Mouse (Mus musculus): ENCODE measurements around the gene Cyth1. TPM values are rescaled to one million over a fixed set of nuclear protein-coding genes. Genes with fewer than 3 reads are reported as not detected.

Gene Cyth1
- polyA plus RNA-seq, 1 experiment = 9.3 TPM

GRCm38 (mm10) chr11:118147877-118148637 lies 100.3 kb downstream of the Cyth1 start:
- TF ChIP-seq FLI1 (IDR thresholded peaks at IDR 0.05; ENCODE audit: low read length) = no peak
- no peak for TF ChIP-seq GATA1 (IDR thresholded peaks at IDR 0.05; ENCODE audit: borderline replicate concordance, low read length)
- peaks cover 24% of the 10 kb centered on the region for H3K27me3 ChIP-seq (replicated peaks)
- H3K9me3 ChIP-seq = peaks cover 19% of the 10 kb centered on the region
- peaks cover 43% of the 10 kb centered on the region for H3K4me1 ChIP-seq
- H3K4me3 ChIP-seq (replicated peaks) = no peak overlapping the region
- H3K36me3 ChIP-seq (replicated peaks; ENCODE audit: low read length) = no peaks in the 10 kb centered on the region

GRCm38 (mm10) chr11:118146446-118146845 lies 101.9 kb downstream of the Cyth1 start:
- H3K9me3 ChIP-seq = peaks cover 15% of the 10 kb centered on the region
- H3K27me3 ChIP-seq (replicated peaks) = peaks cover 35% of the 10 kb centered on the region
- TF ChIP-seq FLI1 (IDR thresholded peaks at IDR 0.05; ENCODE audit: low read length) = no peak
- TF ChIP-seq GATA1 (IDR thresholded peaks at IDR 0.05; ENCODE audit: borderline replicate concordance, low read length) = no peak
- peak overlapping the region; percentile 88 for H3K4me3 ChIP-seq (replicated peaks)
- H3K36me3 ChIP-seq (replicated peaks; ENCODE audit: low read length) = no peaks in the 10 kb centered on the region
- peaks cover 38% of the 10 kb centered on the region for H3K4me1 ChIP-seq

GRCm38 (mm10) chr11:118145771-118146351 lies 102.5 kb downstream of the Cyth1 start:
- Histone ChIP-seq H3K36me3 (replicated peaks; ENCODE audit: low read length) (no peaks in the 10 kb centered on the region), H3K9me3 (peaks cover 9% of the 10 kb centered on the region), H3K4me3 (replicated peaks) (peak overlapping the region; percentile 88), H3K27me3 (replicated peaks) (peaks cover 36% of the 10 kb centered on the region), H3K4me1 (peaks cover 38% of the 10 kb centered on the region)
- TF ChIP-seq FLI1 (IDR thresholded peaks at IDR 0.05; ENCODE audit: low read length) (no peak), GATA1 (IDR thresholded peaks at IDR 0.05; ENCODE audit: borderline replicate concordance, low read length) (no peak)

- Histone ChIP-seq H3K9me3 (peaks cover 1% of the 10 kb centered on the region), H3K27me3 (replicated peaks) (peaks cover 33% of the 10 kb centered on the region)
- TF ChIP-seq GATA1 (IDR thresholded peaks at IDR 0.05; ENCODE audit: borderline replicate concordance, low read length) (no peak), FLI1 (IDR thresholded peaks at IDR 0.05; ENCODE audit: low read length) (no peak)
Measured at GRCm38 (mm10) chr11:118145092-118145491, 103.3 kb downstream of the Cyth1 start.

GRCm38 (mm10) chr11:118143731-118144130 lies 104.7 kb downstream of the Cyth1 start:
- H3K4me1 ChIP-seq = peaks cover 35% of the 10 kb centered on the region
- no peak for TF ChIP-seq FLI1 (IDR thresholded peaks at IDR 0.05; ENCODE audit: low read length)
- no peak for TF ChIP-seq GATA1 (IDR thresholded peaks at IDR 0.05; ENCODE audit: borderline replicate concordance, low read length)

More at GRCm38 (mm10) chr11:118145092-118145491, 103.3 kb downstream of the Cyth1 start:
- peaks cover 36% of the 10 kb centered on the region for H3K4me1 ChIP-seq
- H3K36me3 ChIP-seq (replicated peaks; ENCODE audit: low read length) = no peaks in the 10 kb centered on the region
- no peak overlapping the region for H3K4me3 ChIP-seq (replicated peaks)

GRCm38 (mm10) chr11:118142547-118143165 lies 105.7 kb downstream of the Cyth1 start:
- H3K36me3 ChIP-seq (replicated peaks; ENCODE audit: low read length) = peaks cover 5% of the 10 kb centered on the region
- no peak overlapping the region for H3K4me3 ChIP-seq (replicated peaks)
- TF ChIP-seq FLI1 (IDR thresholded peaks at IDR 0.05; ENCODE audit: low read length) (no peak), GATA1 (IDR thresholded peaks at IDR 0.05; ENCODE audit: borderline replicate concordance, low read length) (no peak)
- H3K27me3 ChIP-seq (replicated peaks) = peaks cover 28% of the 10 kb centered on the region
- peaks cover 22% of the 10 kb centered on the region for H3K9me3 ChIP-seq
- H3K4me1 ChIP-seq = peaks cover 31% of the 10 kb centered on the region

More at GRCm38 (mm10) chr11:118143731-118144130, 104.7 kb downstream of the Cyth1 start:
- peaks cover under 1% of the 10 kb centered on the region for H3K36me3 ChIP-seq (replicated peaks; ENCODE audit: low read length)
- H3K27me3 ChIP-seq (replicated peaks) = peaks cover 29% of the 10 kb centered on the region
- peaks cover 12% of the 10 kb centered on the region for H3K9me3 ChIP-seq
- no peak overlapping the region for H3K4me3 ChIP-seq (replicated peaks)

- peaks cover 26% of the 10 kb centered on the region for H3K9me3 ChIP-seq
Measured at GRCm38 (mm10) chr11:118140771-118141565, 107.4 kb downstream of the Cyth1 start.

GRCm38 (mm10) chr11:118138347-118138746 lies 110.0 kb downstream of the Cyth1 start:
- Histone ChIP-seq H3K27me3 (replicated peaks) (peaks cover 36% of the 10 kb centered on the region), H3K4me1 (peaks cover 17% of the 10 kb centered on the region), H3K9me3 (peaks cover 26% of the 10 kb centered on the region), H3K36me3 (replicated peaks; ENCODE audit: low read length) (peaks cover 5% of the 10 kb centered on the region), H3K4me3 (replicated peaks) (no peak overlapping the region)
- TF ChIP-seq GATA1 (IDR thresholded peaks at IDR 0.05; ENCODE audit: borderline replicate concordance, low read length) (no peak), FLI1 (IDR thresholded peaks at IDR 0.05; ENCODE audit: low read length) (no peak)

More at GRCm38 (mm10) chr11:118140771-118141565, 107.4 kb downstream of the Cyth1 start:
- Histone ChIP-seq H3K4me3 (replicated peaks) (no peak overlapping the region), H3K27me3 (replicated peaks) (peaks cover 31% of the 10 kb centered on the region), H3K4me1 (peaks cover 24% of the 10 kb centered on the region), H3K36me3 (replicated peaks; ENCODE audit: low read length) (peaks cover 5% of the 10 kb centered on the region)
- no peak for TF ChIP-seq FLI1 (IDR thresholded peaks at IDR 0.05; ENCODE audit: low read length)
- TF ChIP-seq GATA1 (IDR thresholded peaks at IDR 0.05; ENCODE audit: borderline replicate concordance, low read length) = no peak

- Histone ChIP-seq H3K4me1 (peaks cover 36% of the 10 kb centered on the region), H3K4me3 (replicated peaks) (no peak overlapping the region), H3K9me3 (peaks cover 26% of the 10 kb centered on the region), H3K27me3 (replicated peaks) (peaks cover 25% of the 10 kb centered on the region), H3K36me3 (replicated peaks; ENCODE audit: low read length) (peaks cover 5% of the 10 kb centered on the region)
- TF ChIP-seq GATA1 (IDR thresholded peaks at IDR 0.05; ENCODE audit: borderline replicate concordance, low read length) = no peak
- no peak for TF ChIP-seq FLI1 (IDR thresholded peaks at IDR 0.05; ENCODE audit: low read length)
Measured at GRCm38 (mm10) chr11:118136172-118136632, 112.2 kb downstream of the Cyth1 start.
